Mouse (Mus musculus): ENCODE measurements around the gene Fjx1.

Gene Fjx1

DNA sequence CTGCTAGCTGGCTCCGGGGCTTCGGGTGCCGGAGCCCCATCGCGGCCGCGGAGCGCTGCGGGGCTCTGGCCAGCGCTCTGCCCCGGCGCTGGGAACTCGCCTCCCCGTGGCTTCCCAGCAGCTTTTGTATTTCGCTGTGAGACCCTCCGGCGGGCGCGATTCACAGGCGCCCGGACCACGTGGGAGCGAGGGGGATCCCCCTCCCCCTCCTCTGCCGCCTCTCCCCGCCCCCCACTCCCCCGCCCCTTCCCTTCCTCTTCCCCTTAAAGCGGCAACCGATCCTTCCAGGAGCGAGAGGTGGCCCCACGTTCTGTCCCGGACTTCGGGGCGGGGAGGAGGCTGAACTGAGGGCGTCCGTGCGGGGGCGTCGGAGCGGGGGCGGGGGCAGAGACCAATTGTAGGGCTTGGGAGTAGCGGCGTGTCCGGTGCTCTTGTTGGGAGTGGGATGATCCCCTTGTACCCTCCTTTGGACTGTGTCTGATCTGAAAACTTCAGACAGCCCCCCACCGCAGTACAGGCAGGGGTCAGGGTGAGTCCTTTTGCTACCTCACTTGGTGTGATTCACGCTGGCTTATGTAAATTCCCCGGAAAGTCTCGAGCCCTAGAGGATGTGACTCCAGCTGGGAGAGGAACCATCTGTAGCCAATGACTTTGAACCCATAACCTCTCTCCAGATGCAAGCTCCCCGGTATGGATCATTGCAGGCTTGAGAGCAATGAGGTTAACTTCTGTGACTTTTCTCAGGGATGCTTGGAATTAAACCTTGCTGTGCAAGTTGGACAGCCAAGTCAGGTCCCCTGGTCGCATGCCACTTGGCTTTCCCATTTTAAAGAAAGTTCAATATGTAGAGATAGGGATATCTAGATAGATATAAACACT is at the start of gene Fjx1:
TSS of gene Fjx1 (minus strand) at position 829 of the 879 bp plus-strand sequence.
- peak in 1 of 2 experiments; percentile 22 for DNase-seq

GRCm38 (mm10) chr2:102500001-102500689 is 47.8 kb upstream of the Fjx1 start:
- no peak for DNase-seq

- no peak for DNase-seq
Observed at GRCm38 (mm10) chr2:102480738-102481137, 28.4 kb upstream of the Fjx1 start.

DNA sequence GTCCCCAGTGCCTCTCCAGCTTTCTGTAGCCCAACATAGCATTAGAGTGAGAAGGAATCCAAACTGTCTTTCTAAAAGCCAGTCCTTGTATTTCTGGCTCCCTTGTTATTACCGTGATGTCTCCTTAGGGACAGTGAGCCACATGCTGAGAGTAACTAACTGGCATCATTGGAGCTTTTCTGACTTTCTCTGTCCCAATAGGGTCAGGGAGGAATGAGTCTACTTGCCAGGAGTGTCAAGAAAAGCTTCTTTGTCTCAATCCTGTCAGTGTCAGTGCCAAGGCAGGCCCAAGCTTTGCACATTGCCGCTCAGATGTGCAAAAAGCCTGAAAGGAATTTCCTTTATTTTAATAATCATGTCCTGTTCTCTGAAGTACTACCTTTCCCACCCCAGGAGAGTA is 23.8 kb upstream of the Fjx1 start:
- no peak for DNase-seq

GRCm38 (mm10) chr2:102468645-102469044 is 16.3 kb upstream of the Fjx1 start:
- no peak for DNase-seq

DNA sequence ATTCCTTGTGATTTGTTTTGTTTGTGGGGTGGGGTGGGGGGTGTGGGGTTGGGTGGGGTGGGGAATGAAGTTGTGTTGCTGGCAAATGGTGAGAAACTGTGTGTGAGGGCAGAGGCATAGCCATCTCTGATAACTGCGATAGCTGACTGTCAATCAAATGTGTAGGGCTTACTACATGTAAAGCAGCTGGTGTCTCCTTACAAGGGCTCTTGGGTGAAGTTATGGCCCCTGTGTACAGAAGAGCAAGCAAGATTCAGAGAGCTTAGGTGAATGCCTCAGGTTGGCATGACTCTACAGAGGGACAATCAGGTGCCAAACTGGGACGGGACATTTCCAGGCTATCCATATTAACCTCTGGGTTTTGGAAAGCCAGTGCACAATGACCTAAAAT is 12.0 kb upstream of the Fjx1 start:
- no peak for DNase-seq

GRCm38 (mm10) chr2:102463587-102464341 is 11.5 kb upstream of the Fjx1 start:
- peak; percentile 13 to 39 for DNase-seq

DNA sequence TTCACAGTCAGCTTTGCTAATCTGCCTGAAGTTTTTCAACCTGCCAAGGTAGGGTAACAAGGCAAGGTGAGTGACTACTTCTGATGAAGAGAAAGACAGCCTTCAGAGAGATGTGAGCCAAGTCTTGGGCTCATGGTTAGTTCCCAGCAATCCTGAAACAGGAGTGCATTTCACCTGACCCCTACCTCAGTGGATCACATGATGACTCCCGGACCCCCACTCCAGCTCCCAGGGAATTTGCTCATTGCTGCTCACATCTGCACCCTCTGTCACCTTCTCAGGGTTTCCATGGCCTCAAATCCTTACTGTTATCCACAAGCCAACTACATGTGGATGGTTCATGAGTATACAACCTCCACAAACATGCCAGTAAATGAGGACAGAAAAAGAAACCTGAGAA is 9.2 kb upstream of the Fjx1 start:
- no peak for DNase-seq

GRCm38 (mm10) chr2:102455126-102455525 is 2.8 kb upstream of the Fjx1 start:
- DNase-seq, result no peak

- DNase-seq, result peak in 1 of 2 experiments; percentile 10
Observed at GRCm38 (mm10) chr2:102453447-102453846, 1.1 kb upstream of the Fjx1 start.

DNA sequence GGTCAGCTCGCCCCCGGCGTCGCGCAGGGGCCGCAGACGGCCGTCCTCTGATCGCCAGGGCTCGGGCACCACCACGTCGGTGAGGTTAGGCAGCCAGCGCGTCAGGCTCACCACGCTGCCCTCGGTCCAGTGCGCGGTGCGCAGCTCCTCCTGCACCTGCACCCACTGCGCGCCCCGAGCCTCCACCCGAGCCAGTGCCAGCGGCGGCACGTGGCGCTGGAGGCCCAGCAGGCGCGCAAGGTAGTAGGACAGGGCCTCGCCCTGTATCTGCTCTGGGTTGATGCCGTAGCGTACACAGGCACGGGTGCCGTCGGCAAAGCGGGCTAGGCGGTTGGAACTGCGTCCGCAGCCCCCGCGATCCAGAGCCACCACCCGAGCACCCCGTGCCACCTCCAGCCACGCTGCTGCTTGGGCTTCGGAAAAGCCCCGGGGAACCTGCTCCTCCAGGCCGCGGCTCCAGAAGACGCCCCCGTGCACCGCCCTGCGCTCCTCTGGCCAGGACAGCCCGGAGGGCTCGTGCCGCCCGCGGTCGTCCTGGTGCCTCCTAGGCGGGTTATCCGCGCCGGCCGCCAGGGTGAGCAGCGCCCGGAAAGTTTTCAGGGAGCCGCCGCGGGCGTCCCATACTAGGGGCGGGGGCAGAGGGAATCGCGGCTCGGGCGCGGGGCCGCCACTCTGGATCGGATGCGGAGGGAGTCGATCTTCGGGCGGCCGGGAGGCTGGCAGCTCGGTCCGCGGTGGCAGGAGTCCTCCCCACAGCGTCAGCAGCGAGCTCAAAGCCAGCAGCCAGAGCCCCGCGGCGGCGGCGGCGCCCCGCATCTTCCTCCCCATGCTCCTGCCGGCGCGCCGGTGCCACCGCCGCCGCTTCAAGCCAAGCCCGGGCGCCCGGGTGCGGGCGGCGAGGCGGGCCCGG is 1.3 kb downstream of the Fjx1 start:
- DNase-seq, result peak; percentile 50 to 75

GRCm38 (mm10) chr2:102450248-102450760 is 2.0 kb downstream of the Fjx1 start:
- peak; percentile 75 to 84 for DNase-seq

GRCm38 (mm10) chr2:102449630-102450247 is 2.6 kb downstream of the Fjx1 start:
- peak in 1 of 2 experiments; percentile 37 for DNase-seq

- DNase-seq, result no peak
Observed at GRCm38 (mm10) chr2:102449056-102449455, 3.2 kb downstream of the Fjx1 start.

- DNase-seq, result no peak
Observed at GRCm38 (mm10) chr2:102447831-102448230, 4.5 kb downstream of the Fjx1 start.

- no peak for DNase-seq
Observed at GRCm38 (mm10) chr2:102446851-102447250, 5.4 kb downstream of the Fjx1 start.

DNA sequence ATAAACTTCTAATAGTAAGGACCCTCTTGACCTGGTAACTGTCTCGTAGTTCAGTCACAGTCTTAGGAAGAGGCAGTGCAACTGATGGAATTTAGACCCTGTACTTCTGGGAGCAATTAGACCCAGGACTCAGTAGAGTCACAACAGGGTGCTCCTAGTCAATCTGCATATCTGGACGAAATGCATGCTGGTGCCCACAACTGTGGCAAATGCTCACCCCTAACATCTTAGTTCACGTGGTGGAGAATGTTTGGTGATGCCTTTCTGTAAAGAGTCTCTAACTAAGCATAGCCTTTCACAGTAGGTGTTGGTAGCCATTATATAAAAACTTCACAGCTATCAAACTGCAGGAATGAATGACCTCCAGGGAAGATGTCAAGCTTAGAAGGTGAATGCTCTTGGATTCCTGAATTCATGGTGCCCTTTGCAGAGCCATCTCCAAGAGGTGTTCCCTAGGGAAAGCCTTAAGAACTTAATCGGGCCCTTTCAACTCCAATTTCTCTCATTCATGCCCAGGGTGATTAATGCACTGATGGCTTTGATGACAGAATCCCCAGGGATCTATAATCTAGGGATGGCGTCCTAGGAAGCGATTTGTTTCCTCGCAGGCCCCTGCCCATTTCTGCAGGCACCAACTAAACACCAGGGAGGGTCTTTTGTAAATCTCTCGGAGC is 14.8 kb downstream of the Fjx1 start:
- no peak for DNase-seq

GRCm38 (mm10) chr2:102433879-102434278 is 18.4 kb downstream of the Fjx1 start:
- DNase-seq, result no peak

GRCm38 (mm10) chr2:102431084-102431483 is 21.2 kb downstream of the Fjx1 start:
- no peak for DNase-seq

DNA sequence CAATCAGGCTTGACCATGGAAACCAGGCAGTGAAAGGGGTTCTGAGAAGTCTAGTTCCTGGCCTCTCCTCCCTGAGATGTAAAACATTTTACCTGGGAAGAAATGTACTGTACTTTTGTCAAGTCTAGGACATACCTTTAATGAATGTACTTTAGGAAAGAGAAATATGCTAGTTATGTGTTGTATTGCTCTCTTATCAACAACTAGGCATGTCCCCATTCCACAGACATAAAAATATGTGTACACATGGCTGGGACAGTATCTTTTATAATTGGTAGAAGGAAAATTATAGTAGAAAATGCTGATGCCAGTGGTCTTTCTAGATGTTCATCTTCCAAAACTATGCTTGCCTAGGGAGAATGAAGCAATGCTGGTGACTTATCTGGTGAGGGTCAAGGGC is 24.3 kb downstream of the Fjx1 start:
- no peak for DNase-seq

DNA sequence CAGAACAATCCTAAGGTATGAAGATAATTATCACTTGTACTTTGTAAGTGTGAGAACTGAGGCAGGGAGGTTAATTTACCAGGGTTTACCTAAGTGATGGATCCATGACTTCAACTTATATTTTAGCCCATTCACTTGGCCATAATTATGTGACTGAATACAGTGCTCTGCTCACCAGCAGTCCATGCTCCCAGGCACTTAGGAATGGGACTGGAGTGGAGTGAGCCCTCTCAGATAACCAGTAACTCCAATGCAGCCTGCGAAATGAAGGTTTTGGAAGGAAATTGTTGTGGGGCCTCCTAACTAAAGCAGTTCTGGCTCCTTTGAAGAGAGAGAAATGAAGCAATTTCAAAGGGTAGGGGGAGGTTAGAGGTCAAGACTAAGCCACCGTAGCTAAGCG is 25.9 kb downstream of the Fjx1 start:
- DNase-seq, result no peak

All from kidney, postnatal 25 days (tissue).